Mouse (Mus musculus) hindbrain, embryonic 10.5 days (tissue): ENCODE data around the gene F13a1. TPM values are rescaled to one million over a fixed set of nuclear protein-coding genes. Genes with fewer than 3 reads are reported as not detected.
A peak's percentile ranks its signal among the peaks of the same experiment; 100 is the strongest.

ENCODE experiments used
- DNase-seq: peaks from one replicate; pipeline ENCODE4 v3.0.0-alpha.2; 2017; ENCODE audit warnings: low spot score
- H3K27ac ChIP-seq: fragments of 300-500 bp; sonication (generic); 2 replicates; pipeline ENCODE4 v1.5.1; 2016; ENCODE audit warnings: mild to moderate bottlenecking, moderate library complexity
- H3K27me3 ChIP-seq: fragments of 300-500 bp; sonication (generic); 2 replicates; pipeline ENCODE4 v1.6.1; 2016; ENCODE audit warnings: mild to moderate bottlenecking; ENCODE audit not compliant: poor library complexity, insufficient read depth, severe bottlenecking
- H3K36me3 ChIP-seq: fragments of 300-500 bp; sonication (generic); 2 replicates; pipeline ENCODE4 v1.6.1; 2016; ENCODE audit warnings: mild to moderate bottlenecking, moderate library complexity
- H3K4me1 ChIP-seq: fragments of 300-500 bp; sonication (generic); replicated peaks from 2 replicates; pipeline ENCODE4 v1.6.1; 2016; ENCODE audit warnings: mild to moderate bottlenecking
- H3K4me3 ChIP-seq: fragments of 300-500 bp; sonication (generic); 2 replicates; pipeline ENCODE4 v1.5.1; 2016; ENCODE audit warnings: mild to moderate bottlenecking, moderate library complexity
- H3K9me3 ChIP-seq: fragments of 300-500 bp; sonication (generic); 2 replicates; pipeline ENCODE4 v1.6.1; 2016; ENCODE audit warnings: mild to moderate bottlenecking, moderate library complexity
- WGBS: fragments of 180-500 bp; shearing (Covaris S2); methylation state at CpG from one replicate; pipeline ENCODE4 v1.1.7; 2016; 5-methylcytosine and 5-hydroxymethylcytosine counted together
- polyA plus RNA-seq: library from polyadenylated mRNA; unstranded; fragments of >200 nt; fragmentation: Nextera tagmentation; extraction: Ambion mirVana; gene quantifications from 2 replicates; pipeline ENCODE4 v1.2.1, GENCODE M21; 2016

The F13a1 gene
- polyA plus RNA-seq, 1 experiment from 2014 or later = 10.9 TPM

- WGBS = 85% methylated on average over 2 of the region's 2 CpGs
- no peak for DNase-seq
- no peaks in the 10 kb centered on the region for H3K9me3 ChIP-seq
- H3K27ac ChIP-seq = no peak overlapping the region
- H3K27me3 ChIP-seq = no peaks in the 10 kb centered on the region
- H3K4me3 ChIP-seq = no peak overlapping the region
- H3K4me1 ChIP-seq = 0 out of 2 replicates have a peak, but pooled peaks cover 5% of the 10 kb centered on the region
- H3K36me3 ChIP-seq = no peaks in the 10 kb centered on the region
Observed at GRCm38 (mm10) chr13:37021575-37021974, 28.5 kb downstream of the F13a1 start.

DNA sequence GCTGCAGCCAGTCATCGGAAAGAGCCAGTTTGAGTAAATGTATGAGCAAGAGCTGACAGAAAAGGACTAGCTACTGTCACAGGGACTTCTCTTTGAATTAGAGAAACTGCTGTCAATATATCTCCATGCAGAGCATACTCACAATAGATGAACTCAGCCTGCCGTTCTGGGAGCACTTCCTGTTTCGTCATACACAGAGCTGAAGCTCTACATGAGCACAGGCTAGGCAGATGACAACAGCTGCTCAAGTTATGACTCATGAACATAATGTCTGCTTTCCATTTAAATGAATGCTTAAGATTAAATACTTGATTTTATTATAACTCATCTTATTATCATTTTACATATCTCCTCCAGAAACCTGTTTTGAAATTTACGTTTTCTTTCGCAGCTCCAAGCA, 39.3 kb downstream of the F13a1 start:
- H3K4me3 ChIP-seq = no peak overlapping the region
- H3K27me3 ChIP-seq = no peaks in the 10 kb centered on the region
- 91% methylated on average over 5 of the region's 5 CpGs for WGBS

DNA sequence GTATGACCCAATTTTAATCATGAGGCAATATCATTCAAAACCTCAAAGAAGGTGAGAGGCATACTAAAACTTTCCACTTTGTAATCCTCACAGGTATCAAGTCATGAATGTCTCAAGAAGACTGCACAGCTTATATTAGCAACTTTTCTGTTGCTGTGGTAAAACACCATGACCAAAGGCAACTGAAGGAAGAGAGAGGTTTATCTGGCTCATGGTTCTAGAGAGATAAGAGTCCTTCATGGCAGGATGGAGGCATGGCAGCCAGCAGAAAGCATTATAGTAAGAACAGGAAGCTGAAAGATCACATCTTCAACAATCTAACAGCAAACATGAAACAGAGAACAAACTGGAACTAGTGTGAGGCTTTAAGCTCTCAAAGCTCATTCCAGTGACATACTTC, 43.8 kb downstream of the F13a1 start:
- no peak overlapping the region for H3K27ac ChIP-seq
- H3K27me3 ChIP-seq = no peaks in the 10 kb centered on the region
- DNase-seq = no peak
- no peaks in the 10 kb centered on the region for H3K36me3 ChIP-seq
- no peaks in the 10 kb centered on the region for H3K9me3 ChIP-seq
- no peak overlapping the region for H3K4me3 ChIP-seq
- H3K4me1 ChIP-seq = no peaks in the 10 kb centered on the region

More for the DNA sequence above, 39.3 kb downstream of the F13a1 start:
- H3K27ac ChIP-seq = no peak overlapping the region
- DNase-seq = no peak
- no peaks in the 10 kb centered on the region for H3K36me3 ChIP-seq
- no peaks in the 10 kb centered on the region for H3K9me3 ChIP-seq
- H3K4me1 ChIP-seq = no peaks in the 10 kb centered on the region

GRCm38 (mm10) chr13:36999210-36999705, 50.8 kb downstream of the F13a1 start:
- WGBS = 74% methylated on average over 6 of the region's 6 CpGs
- peak; percentile 10 for DNase-seq
- no peaks in the 10 kb centered on the region for H3K36me3 ChIP-seq

GRCm38 (mm10) chr13:36993593-36993992, 56.5 kb downstream of the F13a1 start:
- DNase-seq = no peak
- H3K27me3 ChIP-seq = no peaks in the 10 kb centered on the region
- no peaks in the 10 kb centered on the region for H3K4me1 ChIP-seq
- WGBS = 93% methylated on average over 5 of the region's 5 CpGs
- no peaks in the 10 kb centered on the region for H3K9me3 ChIP-seq
- H3K27ac ChIP-seq = no peak overlapping the region
- no peaks in the 10 kb centered on the region for H3K36me3 ChIP-seq
- H3K4me3 ChIP-seq = no peak overlapping the region

More at GRCm38 (mm10) chr13:36999210-36999705, 50.8 kb downstream of the F13a1 start:
- Histone ChIP-seq H3K4me3 (no peak overlapping the region), H3K27ac (no peak overlapping the region), H3K4me1 (no peaks in the 10 kb centered on the region), H3K9me3 (no peaks in the 10 kb centered on the region), H3K27me3 (no peaks in the 10 kb centered on the region)

GRCm38 (mm10) chr13:36988392-36988791, 61.7 kb downstream of the F13a1 start:
- WGBS = 84% methylated on average over 4 of the region's 4 CpGs

DNA sequence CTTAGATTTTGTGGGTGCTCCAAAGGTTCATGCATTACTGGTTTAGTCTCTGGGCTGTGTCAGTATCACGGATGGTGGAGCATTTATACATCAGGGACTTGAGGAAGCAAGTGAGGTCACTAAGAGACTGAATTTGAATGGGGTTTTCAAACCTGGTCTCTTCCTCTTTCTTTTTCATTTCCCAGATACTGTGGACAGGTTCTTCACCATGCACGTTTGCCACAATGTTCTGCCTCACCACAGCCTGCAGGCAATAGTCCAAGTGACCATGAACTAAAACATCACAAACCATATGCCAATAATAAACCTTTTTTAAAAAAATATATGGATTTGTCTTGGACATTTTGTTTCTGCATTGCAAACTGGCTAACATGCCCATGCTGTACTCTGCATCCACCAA, 77.0 kb downstream of the F13a1 start:
- Histone ChIP-seq H3K4me3 (no peak overlapping the region), H3K27ac (no peak overlapping the region), H3K36me3 (no peaks in the 10 kb centered on the region), H3K9me3 (no peaks in the 10 kb centered on the region), H3K4me1 (no peaks in the 10 kb centered on the region), H3K27me3 (no peaks in the 10 kb centered on the region)
- 78% methylated on average over 2 of the region's 2 CpGs for WGBS
- no peak for DNase-seq

More at GRCm38 (mm10) chr13:36988392-36988791, 61.7 kb downstream of the F13a1 start:
- no peaks in the 10 kb centered on the region for H3K27me3 ChIP-seq
- no peak for DNase-seq
- H3K4me3 ChIP-seq = no peak overlapping the region
- no peaks in the 10 kb centered on the region for H3K36me3 ChIP-seq
- no peak overlapping the region for H3K27ac ChIP-seq
- no peaks in the 10 kb centered on the region for H3K9me3 ChIP-seq
- no peaks in the 10 kb centered on the region for H3K4me1 ChIP-seq

DNA sequence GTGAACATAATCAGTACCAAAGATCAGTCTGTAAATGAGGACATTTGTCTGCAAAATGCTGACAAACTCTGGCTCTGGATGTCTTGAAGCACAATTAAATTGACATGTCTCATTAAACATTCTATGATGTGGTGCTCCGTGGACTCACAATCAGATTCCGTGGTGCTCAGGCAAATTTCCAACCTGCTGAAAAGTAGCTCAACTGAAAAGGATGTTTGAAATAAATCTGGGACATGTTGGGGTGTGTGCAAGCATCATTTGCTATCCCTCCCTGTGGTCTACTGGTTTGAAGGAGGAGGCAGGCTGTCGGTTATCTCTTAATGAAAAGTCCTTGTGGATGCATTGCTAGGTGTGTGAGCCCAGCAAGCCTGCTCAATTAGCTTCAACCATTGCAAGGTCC, 77.8 kb downstream of the F13a1 start:
- no peak overlapping the region for H3K4me3 ChIP-seq
- no peaks in the 10 kb centered on the region for H3K4me1 ChIP-seq
- no peak overlapping the region for H3K27ac ChIP-seq
- no peaks in the 10 kb centered on the region for H3K9me3 ChIP-seq
- DNase-seq = no peak
- H3K36me3 ChIP-seq = no peaks in the 10 kb centered on the region
- H3K27me3 ChIP-seq = no peaks in the 10 kb centered on the region
- WGBS = 89% methylated on average over 3 of the region's 3 CpGs

DNA sequence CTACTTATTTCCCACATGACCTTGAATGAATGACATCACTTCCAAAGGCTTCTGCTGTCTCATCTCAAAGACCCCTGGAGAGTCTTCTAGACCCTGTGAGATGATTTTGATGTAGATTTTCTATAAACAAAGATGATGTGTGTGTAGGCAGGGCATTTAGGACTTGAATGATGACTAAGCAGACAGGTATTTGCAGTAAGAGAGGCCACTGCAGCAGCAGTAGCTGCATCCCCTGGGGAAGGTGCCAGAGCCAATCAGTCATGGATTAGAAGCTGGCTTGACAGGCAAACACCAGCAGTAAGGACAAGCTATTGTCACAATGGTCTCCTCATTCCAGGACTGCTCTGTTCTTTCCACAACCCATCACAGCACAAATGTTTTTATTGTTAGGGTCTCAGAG, 87.1 kb downstream of the F13a1 start:
- Histone ChIP-seq H3K36me3 (no peaks in the 10 kb centered on the region), H3K4me3 (no peak overlapping the region), H3K4me1 (no peaks in the 10 kb centered on the region), H3K27ac (no peak overlapping the region), H3K9me3 (no peaks in the 10 kb centered on the region), H3K27me3 (no peaks in the 10 kb centered on the region)
- DNase-seq = no peak

GRCm38 (mm10) chr13:36958996-36959395, 91.0 kb downstream of the F13a1 start:
- DNase-seq = no peak
- Histone ChIP-seq H3K27me3 (no peaks in the 10 kb centered on the region), H3K36me3 (no peaks in the 10 kb centered on the region), H3K9me3 (no peaks in the 10 kb centered on the region), H3K4me3 (no peak overlapping the region), H3K4me1 (no peaks in the 10 kb centered on the region), H3K27ac (no peak overlapping the region)
- WGBS = 84% methylated on average over 3 of the region's 3 CpGs

GRCm38 (mm10) chr13:36954937-36955336, 95.1 kb downstream of the F13a1 start:
- Histone ChIP-seq H3K27ac (no peak overlapping the region), H3K4me1 (no peaks in the 10 kb centered on the region), H3K9me3 (no peaks in the 10 kb centered on the region), H3K27me3 (no peaks in the 10 kb centered on the region), H3K4me3 (no peak overlapping the region), H3K36me3 (no peaks in the 10 kb centered on the region)
- 88% methylated on average over 3 of the region's 3 CpGs for WGBS
- no peak for DNase-seq

DNA sequence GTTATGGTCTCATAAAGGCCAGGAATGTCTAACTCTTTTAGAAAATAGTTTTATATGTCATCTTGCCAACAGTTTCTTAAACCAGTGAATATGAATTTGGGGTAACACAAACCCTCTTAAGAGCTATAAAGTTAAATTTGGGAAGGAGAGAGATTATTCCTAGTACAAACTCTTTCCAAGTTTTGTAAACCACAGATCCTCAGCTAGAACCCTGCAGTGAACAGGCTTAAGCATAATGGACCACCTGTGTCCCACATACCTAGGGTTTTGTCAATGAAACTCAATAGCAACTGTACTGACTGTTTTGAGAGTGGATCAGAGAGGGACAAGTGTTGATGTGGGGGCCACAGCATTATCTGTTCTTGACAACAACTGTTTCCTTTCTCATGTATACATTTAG, 96.4 kb downstream of the F13a1 start:
- Histone ChIP-seq H3K27me3 (no peaks in the 10 kb centered on the region), H3K9me3 (no peaks in the 10 kb centered on the region), H3K4me1 (no peaks in the 10 kb centered on the region), H3K27ac (no peak overlapping the region), H3K4me3 (no peak overlapping the region), H3K36me3 (no peaks in the 10 kb centered on the region)
- DNase-seq = no peak

DNA sequence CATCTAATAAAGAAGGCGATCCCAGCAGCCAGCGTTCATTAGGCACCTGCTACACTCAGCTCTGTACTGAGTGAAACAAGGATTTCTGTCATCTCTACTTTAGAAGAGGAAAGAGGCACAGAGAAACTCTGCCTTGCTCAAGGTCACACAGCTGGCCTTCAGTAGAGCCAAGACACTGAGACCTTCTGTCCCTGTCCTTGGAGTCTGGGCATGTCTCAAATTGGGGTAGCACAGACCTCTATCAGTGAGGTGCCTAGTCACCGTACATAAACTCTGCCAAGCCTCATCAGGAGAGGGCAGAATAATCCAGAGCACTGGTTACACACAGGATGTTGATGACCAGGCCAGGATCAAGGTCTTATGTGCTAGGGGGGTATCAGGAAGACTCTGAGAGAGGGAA, 108.2 kb downstream of the F13a1 start:
- 89% methylated on average over 3 of the region's 3 CpGs for WGBS
- no peak for DNase-seq
- Histone ChIP-seq H3K27me3 (no peaks in the 10 kb centered on the region), H3K36me3 (no peaks in the 10 kb centered on the region), H3K4me1 (no peaks in the 10 kb centered on the region), H3K27ac (no peak overlapping the region), H3K9me3 (no peaks in the 10 kb centered on the region), H3K4me3 (no peak overlapping the region)

DNA sequence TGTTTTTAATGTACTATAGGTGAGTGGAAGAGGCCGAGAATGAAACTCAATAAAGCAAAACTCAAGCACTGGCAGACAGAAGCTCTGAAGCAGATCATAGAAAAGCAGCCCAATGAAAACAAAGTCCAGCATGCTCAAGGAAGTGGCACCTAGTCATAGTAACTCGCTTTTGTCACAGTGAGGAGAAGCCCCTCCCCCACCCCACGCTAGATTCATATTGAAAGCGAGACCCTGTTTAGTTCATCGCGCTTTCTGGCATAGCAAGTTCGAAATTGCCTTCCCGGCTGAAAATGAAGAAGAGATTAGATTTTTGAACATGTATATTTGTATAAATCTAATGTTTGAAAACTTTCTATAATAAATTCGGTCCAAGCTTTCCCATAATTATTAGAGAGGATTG, 118.0 kb downstream of the F13a1 start:
- no peaks in the 10 kb centered on the region for H3K9me3 ChIP-seq
- DNase-seq = no peak
- H3K36me3 ChIP-seq = no peaks in the 10 kb centered on the region
- H3K4me1 ChIP-seq = no peaks in the 10 kb centered on the region
- no peak overlapping the region for H3K4me3 ChIP-seq
- H3K27ac ChIP-seq = no peak overlapping the region
- 91% methylated on average over 9 of the region's 9 CpGs for WGBS
- H3K27me3 ChIP-seq = no peaks in the 10 kb centered on the region
